Mouse (Mus musculus): Measurements from ENCODE around the gene Tmem115. TPM values are rescaled to one million over a fixed set of nuclear protein-coding genes. Genes with fewer than 3 reads are reported as not detected.

The Tmem115 gene
- total RNA-seq (2021), result 10 to 100 TPM; 20.6 to 21.4 TPM

- peak; percentile 94 for DNase-seq (ENCODE audit: low spot score)
- intact Hi-C loops (cut with DNase I), result no loop called here
Measured at GRCm38 (mm10) chr9:107533791-107534407, at the start of gene Tmem115. Gene Tmem115, plus strand, starts transcription at chr9:107533945.

DNA sequence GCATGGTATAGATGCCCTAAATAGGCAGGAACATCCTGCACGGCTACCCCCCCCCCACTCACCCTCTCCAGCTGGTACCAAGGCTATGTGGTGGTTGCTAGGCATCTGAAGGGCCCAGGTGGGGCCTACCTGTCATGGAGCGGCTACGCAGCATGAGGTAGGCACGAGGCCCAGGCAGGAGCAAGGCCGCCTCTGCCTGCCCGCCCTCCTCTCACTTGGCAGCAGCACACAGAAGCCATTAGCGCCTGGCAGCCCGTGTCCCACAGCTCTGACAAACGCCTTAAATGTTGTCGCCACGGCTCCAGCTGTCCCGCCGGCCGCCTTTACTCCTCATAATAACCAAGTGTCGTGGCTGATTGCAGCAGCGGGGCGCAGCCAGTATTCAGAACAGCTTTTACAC is 49.4 kb upstream of the Tmem115 start:
- DNase-seq (ENCODE audit: low spot score), result no peak
- intact Hi-C loops (cut with DNase I), result no loop called here

DNA sequence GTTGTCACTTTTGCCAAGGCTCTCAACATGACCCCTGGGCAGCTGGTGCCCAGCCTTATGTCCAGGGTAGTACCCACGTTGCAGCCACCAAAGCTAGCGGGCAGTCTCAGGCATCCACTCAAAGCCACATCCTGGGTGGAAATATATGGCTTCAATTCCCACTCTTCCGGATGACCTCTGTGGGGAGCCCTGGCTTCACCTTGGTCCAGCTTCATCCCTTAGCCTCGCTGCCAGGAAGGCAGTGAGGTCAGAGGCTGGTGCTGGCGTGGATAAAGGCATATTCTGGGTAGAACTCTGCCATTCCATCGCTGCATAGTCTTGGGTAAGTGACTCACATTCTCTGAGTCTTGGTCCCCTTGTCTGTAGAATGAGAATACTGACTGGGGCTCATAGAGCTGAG is 49.0 kb upstream of the Tmem115 start:
- intact Hi-C loops (cut with DNase I), result no loop called here
- no peak for DNase-seq (ENCODE audit: low spot score)

DNA sequence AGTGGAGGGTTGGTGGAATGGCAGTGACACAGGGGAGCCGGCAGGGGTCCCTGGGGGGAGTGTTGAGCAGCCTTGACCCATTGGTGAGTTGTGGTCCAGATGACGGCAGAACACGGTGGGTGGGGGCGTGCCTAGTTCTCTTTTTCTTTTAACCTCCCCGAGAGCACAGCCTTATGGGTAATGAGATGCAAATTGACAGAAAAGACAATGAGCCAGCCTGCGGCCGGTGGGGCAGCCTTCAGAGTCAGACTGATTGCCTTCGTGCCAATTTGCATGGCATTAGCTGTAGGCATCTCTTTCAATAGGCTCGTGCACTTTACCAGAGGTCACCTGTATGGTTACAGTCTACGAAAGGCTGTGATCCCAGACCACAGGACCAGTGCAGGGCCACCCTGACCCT is 47.7 kb upstream of the Tmem115 start:
- intact Hi-C loops (cut with DNase I), result no loop called here
- DNase-seq (ENCODE audit: low spot score), result no peak

DNA sequence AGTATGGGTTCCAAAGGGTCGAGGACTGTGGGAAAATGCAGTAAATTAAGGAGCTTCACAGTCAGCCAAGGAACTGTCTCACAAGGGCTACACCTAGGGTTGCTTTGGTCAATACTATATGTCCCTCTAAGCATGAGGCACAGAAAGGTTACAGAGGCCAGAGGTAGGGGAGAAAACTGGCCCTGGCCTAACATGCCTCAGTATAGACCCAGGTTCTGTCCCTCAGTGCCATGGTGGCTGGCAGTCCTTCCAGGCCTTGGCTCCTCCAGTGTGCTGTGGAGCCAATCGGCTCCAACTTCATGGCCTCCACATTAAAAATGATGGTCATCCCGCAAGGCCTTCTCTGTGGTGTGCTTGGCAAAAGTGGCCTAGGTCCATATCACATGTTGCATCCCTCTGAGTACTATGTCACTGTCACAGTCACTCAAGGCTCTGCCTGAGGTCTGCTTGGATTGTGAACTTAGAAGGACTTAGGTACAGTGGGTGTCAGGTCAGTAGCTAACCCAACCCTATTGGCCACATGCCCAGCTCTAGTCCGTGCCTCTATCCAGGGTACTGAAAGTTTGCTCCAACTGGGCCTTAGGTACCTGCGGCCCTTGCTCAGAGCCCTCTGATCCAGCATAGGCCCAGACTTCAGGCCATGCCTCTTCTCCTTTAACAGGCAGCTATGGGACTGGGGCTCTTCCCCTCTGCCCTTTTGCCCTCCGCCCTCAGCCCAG is 47.1 kb upstream of the Tmem115 start:
- intact Hi-C loops (cut with DNase I), result no loop called here
- DNase-seq (ENCODE audit: low spot score), result no peak

- intact Hi-C loops (cut with DNase I), result loop anchor here (5.0 kb wide), 1 partner anchor 103 kb away; no protein-coding TSS in a partner anchor
- DNase-seq (ENCODE audit: low spot score), result no peak
Measured at GRCm38 (mm10) chr9:107490146-107490545, 43.6 kb upstream of the Tmem115 start.

DNA sequence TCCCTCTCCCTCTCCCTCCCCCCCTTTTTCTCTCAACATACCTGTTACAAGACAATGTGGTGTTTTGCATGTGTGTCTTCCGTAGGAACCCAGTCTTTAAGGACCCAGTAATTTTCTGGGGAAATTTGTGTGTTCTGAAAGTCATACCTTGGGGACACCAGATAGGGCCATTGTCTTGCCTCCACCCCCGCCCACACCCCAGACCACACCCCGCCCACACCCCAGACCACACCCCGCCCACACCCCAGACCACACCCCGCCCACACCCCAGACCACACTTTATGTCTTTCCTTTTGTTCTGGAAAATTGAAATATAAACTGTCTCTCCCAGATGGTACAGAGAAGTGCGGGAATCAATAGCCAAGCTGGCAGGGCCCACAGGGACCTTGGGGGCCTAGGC is 43.1 kb upstream of the Tmem115 start:
- DNase-seq (ENCODE audit: low spot score), result no peak
- intact Hi-C loops (cut with DNase I), result loop anchor here (5.0 kb wide), 1 partner anchor 103 kb away; no protein-coding TSS in a partner anchor

DNA sequence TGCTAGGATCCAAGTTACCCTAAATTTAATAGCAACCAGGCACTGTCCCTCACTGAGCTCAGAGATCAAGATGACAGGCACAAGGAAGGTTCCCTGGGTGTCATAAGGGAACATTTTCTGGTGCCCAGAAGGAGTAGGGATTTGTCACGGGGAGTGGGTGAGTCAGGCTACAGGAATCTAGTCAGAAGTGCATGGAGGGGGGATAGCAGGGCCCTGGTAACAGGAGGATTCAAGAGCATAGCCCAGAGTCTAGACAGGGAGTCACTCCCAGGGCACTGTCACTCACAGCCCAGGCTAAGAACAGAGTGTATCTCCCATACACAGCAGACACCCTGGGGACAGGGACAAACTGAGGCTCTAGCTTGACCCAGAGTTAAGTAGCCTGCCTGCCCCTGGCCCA is 40.2 kb upstream of the Tmem115 start:
- intact Hi-C loops (cut with DNase I), result loop anchor here (5.0 kb wide), 1 partner anchor 106 kb away; no protein-coding TSS in a partner anchor
- DNase-seq (ENCODE audit: low spot score), result no peak

DNA sequence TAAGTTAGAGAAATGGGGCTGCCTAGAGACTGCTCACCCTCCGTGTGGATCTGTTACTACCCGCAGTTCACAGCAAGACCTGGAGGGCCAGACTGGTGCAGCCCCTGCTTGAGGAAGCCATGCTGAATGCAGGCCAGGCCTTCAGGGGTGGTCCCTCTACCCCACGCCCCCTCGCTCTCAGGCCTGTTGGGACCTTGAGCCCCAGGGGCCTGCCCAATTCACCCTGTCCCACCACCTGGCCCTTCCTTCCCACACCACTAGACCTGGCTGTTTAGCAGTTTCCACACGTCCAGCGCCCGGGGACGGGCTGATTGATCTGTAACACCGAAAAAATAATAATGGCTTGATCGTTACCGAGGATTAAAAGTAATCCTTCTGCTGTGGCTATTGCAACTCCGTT is 39.5 kb upstream of the Tmem115 start:
- intact Hi-C loops (cut with DNase I), result loop anchor here (5.0 kb wide), 1 partner anchor 107 kb away; no protein-coding TSS in a partner anchor

GRCm38 (mm10) chr9:107496359-107496758 is 37.4 kb upstream of the Tmem115 start:
- intact Hi-C loops (cut with DNase I), result no loop called here
- no peak for DNase-seq (ENCODE audit: low spot score)

More for the DNA sequence above, 39.5 kb upstream of the Tmem115 start:
- DNase-seq (ENCODE audit: low spot score), result no peak

GRCm38 (mm10) chr9:107500708-107501286 is 32.9 kb upstream of the Tmem115 start:
- no peak for DNase-seq (ENCODE audit: low spot score)
- intact Hi-C loops (cut with DNase I), result no loop called here

DNA sequence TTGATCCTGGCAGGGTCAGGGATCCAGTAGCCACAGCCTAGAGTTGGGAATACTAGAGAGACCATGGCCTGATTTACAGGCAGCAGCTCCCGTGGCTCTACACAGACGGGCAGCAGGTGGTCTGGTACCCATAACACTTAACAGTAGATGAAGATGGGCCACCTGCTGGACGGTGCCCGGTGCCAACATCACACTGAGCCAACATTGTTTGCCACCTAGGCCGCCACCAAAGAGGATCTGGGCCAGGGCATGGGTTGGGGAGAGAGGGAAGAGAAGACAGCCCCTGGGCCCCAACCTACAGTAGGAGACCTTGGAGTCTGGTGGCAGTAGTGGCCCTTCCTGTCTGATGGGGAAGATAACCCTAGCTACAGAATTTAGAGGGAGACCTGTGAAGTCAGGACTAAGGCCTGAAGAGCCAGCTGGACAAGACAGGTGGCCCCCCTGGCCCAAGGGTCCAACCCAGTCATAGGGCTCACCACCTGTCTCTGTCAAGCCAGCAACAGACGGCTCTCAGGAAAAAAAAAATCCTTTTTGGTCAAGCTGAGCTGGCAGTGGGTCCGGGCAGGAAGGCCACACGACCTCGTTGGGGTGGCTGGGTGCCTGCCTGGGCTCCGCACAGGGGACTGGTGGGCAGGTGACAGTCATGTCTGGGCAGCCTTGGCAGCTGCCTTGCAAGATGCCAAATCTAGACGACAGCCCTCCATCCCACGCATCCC is 31.5 kb upstream of the Tmem115 start:
- no peak for DNase-seq (ENCODE audit: low spot score)
- intact Hi-C loops (cut with DNase I), result no loop called here

- DNase-seq (ENCODE audit: low spot score), result no peak
- intact Hi-C loops (cut with DNase I), result no loop called here
Measured at GRCm38 (mm10) chr9:107504662-107505537, 28.8 kb upstream of the Tmem115 start.

DNA sequence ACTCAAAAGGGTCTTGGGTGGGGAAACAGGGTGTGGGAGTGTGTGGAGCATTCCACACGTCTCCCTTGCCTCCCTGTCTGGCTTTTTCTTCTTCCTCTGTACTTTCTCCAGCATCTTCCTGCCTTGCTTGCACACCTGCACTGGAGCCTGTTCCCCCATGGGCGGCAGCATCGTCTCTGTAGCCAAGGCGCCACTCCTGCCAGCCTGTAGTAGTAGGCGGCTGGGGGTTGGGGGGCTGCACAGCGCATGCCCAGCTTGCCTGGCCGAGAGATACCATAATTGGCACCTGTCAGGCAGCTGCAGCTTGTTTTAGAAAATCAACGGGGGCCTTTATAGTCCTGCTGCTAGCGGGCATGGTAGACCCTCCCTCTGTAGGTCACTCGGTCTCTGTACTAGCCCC is 25.5 kb upstream of the Tmem115 start:
- intact Hi-C loops (cut with DNase I), result no loop called here

DNA sequence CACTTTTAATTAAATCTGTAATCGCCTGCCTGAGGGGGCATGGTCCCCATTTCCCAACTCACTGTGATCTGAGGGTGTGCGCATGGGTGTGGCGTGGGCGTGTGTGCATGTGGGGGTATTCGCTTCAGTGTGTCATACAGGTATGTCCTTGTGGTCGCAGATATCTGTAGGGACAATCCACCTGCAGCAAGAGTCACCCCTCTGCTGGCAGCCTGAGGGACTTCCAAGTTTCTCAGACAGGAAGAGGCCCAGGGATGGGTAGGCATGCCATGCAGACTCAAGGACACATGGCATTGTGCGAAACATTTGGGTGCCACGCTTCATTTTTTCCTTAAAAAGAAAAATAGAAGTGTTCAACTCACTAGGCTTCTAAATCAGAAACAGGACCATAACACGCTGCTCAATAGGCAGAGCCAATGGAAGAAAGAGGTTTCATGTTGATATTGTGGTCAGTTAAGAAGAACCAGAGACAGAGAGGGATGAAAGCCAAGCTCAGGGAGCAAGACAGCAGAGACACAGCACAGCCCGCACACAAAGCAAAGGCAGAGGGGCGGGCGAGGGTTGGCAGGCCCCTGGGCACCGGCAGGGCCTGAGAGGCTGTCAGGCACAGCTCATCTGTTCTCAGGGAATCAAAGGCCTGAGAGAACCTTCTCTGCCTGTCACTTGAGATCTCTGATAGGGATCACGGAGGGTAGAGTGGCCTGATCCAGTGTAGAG is 23.2 kb upstream of the Tmem115 start:
- intact Hi-C loops (cut with DNase I), result loop anchor here (5.0 kb wide), 1 partner anchor 218 kb away; no protein-coding TSS in a partner anchor
- no peak for DNase-seq (ENCODE audit: low spot score)

More for the DNA sequence above, 25.5 kb upstream of the Tmem115 start:
- DNase-seq (ENCODE audit: low spot score), result no peak

GRCm38 (mm10) chr9:107511436-107511835 is 22.3 kb upstream of the Tmem115 start:
- intact Hi-C loops (cut with DNase I), result loop anchor here (5.0 kb wide), 1 partner anchor 219 kb away; no protein-coding TSS in a partner anchor

GRCm38 (mm10) chr9:107512326-107512725 is 21.4 kb upstream of the Tmem115 start:
- DNase-seq (ENCODE audit: low spot score), result no peak

More at GRCm38 (mm10) chr9:107511436-107511835, 22.3 kb upstream of the Tmem115 start:
- DNase-seq (ENCODE audit: low spot score), result no peak

DNA sequence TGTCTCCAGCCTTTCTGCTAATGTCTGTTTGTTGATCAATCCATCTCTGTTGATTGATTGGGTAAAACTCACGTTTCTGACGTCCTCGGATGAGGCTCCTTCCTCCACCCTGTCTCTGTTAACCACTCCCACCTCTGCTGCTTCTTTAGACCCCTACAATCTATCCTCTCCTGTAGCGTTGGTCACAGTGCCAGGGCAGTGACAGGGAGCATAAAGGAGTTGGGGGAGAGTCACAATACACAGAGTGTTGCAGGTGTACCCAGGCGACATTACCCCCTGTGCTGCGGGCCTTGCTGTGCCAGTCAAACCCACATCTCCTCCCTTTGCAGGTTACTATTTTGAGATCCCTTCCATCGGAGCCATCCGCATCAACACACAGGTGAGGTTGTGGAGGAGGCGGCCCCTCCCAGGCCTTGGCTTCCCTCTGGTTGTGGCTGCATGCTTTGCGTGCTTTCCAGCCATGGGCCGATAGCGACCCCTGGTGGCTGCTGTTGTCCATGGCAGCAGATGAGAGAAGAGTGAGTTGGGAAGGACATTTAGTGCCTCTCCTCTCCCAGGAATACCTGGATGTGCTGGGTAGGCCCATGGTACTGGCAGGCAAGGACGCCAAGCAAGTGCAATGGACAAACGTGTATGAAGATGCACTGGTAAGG is 19.3 kb upstream of the Tmem115 start:
- intact Hi-C loops (cut with DNase I), result loop anchor here (1.0 to 5.0 kb wide), 3 partner anchors 148 to 222 kb away; no protein-coding TSS in a partner anchor
- peak; percentile 21 for DNase-seq (ENCODE audit: low spot score)

More at GRCm38 (mm10) chr9:107512326-107512725, 21.4 kb upstream of the Tmem115 start:
- intact Hi-C loops (cut with DNase I), result loop anchor here (5.0 kb wide), 1 partner anchor 220 kb away; no protein-coding TSS in a partner anchor

Data from heart, postnatal 25 days (tissue).